Comparison of ENCODE assay signal across 27 mouse cellular contexts in the genomic region with DNA sequence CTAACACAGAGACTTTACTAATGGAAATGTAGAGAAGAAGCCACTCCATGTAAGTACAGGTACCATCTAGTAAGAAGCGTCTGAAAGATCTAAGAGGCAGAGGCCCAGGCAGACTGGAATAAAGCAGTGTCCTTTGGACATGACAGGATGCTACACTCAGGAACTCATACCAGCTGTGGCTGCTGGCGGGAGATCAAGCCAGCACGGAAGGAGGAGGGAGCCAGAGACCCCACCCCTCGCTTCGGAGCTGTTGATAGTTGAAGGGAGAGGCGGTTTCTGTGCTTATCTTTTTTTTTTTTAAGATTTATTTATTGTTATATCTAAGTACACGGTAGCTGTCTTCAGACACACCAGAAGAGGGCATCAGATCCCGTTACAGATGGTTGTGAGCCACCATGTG. TPM values are rescaled to one million over a fixed set of nuclear protein-coding genes. Genes with fewer than 3 reads are reported as not detected.
"Had no signal": no experiment of that assay in that cellular context is flagged by ENCODE, and none has a peak within 500 bp of the region (broad histone marks: within the 10 kb centered on the region; RNA-seq: fewer than 3 reads in every experiment).

No protein-coding gene starts in this region.

- ATAC-seq: forebrain, embryonic 16.5 days; hindbrain, embryonic 16.5 days; inflammation-experienced regulatory T-cells, adult 6 months; intestine, embryonic 15.5 days; intestine, postnatal 0 days had no signal

- H3K9me3 ChIP-seq: heart, embryonic 10.5 days; heart, embryonic 12.5 days; hindbrain, embryonic 10.5 days; hindbrain, embryonic 12.5 days; intestine, embryonic 15.5 days; limb, embryonic 10.5 days; limb, embryonic 12.5 days; liver, embryonic 13.5 days had no signal

- H3K36me3 ChIP-seq: heart, embryonic 10.5 days; heart, embryonic 12.5 days; hindbrain, embryonic 10.5 days; hindbrain, embryonic 12.5 days; intestine, embryonic 15.5 days; limb, embryonic 10.5 days; limb, embryonic 12.5 days; liver, embryonic 13.5 days had no signal

- H3K27me3 ChIP-seq: heart, embryonic 12.5 days; hindbrain, embryonic 12.5 days had no signal

- H3K27ac ChIP-seq: gastrocnemius, adult 2 months; heart, embryonic 10.5 days; hindbrain, embryonic 10.5 days; hindbrain, embryonic 12.5 days; hindbrain, embryonic 14.5 days; intestine, embryonic 15.5 days; layer of hippocampus, adult 2 months; left cerebral cortex, adult 2 months; limb, embryonic 10.5 days; limb, embryonic 12.5 days; liver, embryonic 13.5 days had no signal

- H3K4me3 ChIP-seq: gastrocnemius, adult 2 months; heart, embryonic 10.5 days; heart, embryonic 12.5 days; hindbrain, embryonic 10.5 days; hindbrain, embryonic 12.5 days; intestine, embryonic 15.5 days; layer of hippocampus, adult 2 months; left cerebral cortex, adult 2 months; limb, embryonic 10.5 days; limb, embryonic 12.5 days; liver, embryonic 13.5 days had no signal

- DNase-seq: gastrocnemius, adult 2 months; gastrocnemius, postnatal 10 days; gastrocnemius, postnatal 25 days; heart, adult 18-20 months; heart, postnatal 10 days; heart, postnatal 4 days; kidney, adult 2 months; kidney, postnatal 36 days; liver; liver, embryonic 13.5 days had no signal

- H3K9ac ChIP-seq: heart, embryonic 12.5 days; hindbrain, embryonic 12.5 days; hindbrain, embryonic 14.5 days; intestine, embryonic 15.5 days; limb, embryonic 12.5 days; liver, embryonic 13.5 days had no signal

- H3K4me2 ChIP-seq: heart, embryonic 12.5 days; hindbrain, embryonic 12.5 days; hindbrain, embryonic 14.5 days; intestine, embryonic 15.5 days; limb, embryonic 12.5 days; liver, embryonic 11.5 days; liver, embryonic 13.5 days had no signal

- H3K4me1 ChIP-seq: heart, embryonic 10.5 days; heart, embryonic 12.5 days; hindbrain, embryonic 10.5 days; hindbrain, embryonic 12.5 days; intestine, embryonic 15.5 days; limb, embryonic 10.5 days; limb, embryonic 12.5 days; liver, embryonic 13.5 days had no signal

RNA-seq across cellular contexts. Expression of a gene that starts 18.9 kb away (rescaled TPM):
- polyA plus RNA-seq: heart, embryonic 10.5 days; heart, embryonic 12.5 days; heart, embryonic 14.5 days; heart, embryonic 16.5 days; inflammation-experienced regulatory T-cells, adult 6 months; liver, embryonic 13.5 days had no signal

RNA-seq across cellular contexts. Expression of a gene that starts 40.9 kb away (rescaled TPM):
- polyA plus RNA-seq: inflammation-experienced regulatory T-cells, adult 6 months had no signal
